Mouse (Mus musculus) kidney, adult 2 months (tissue): ENCODE measurements around the gene Sap30l.

ENCODE experiments used
- CTCF ChIP-seq: fragments of 200-500 bp; conservative IDR thresholded peaks from 2 replicates; pipeline ENCODE4 v1.5.1; 2011; ENCODE audit warnings: low read depth, mild to moderate bottlenecking, control low read depth, low read length, moderate library complexity, mixed read lengths; ENCODE audit not compliant: insufficient read depth, insufficient read length
- POLR2A ChIP-seq: fragments of 200-500 bp; IDR thresholded peaks from one replicate; pipeline ENCODE4 v1.6.1; 2011; ENCODE audit warnings: low read depth, low read length, control low read depth

GRCm38 (mm10) chr11:57818189-57818588 is 16.8 kb downstream of the Sap30l start:
- TF ChIP-seq POLR2A (no peak), CTCF (no peak)
